In genomic region chr6:146429694-146430380, GRCm38 (mm10) we compare ENCODE assay signal across 9 mouse cellular contexts.
A peak's percentile ranks its signal among the peaks of the same experiment; 100 is the strongest.
DNase-seq lines count a peak whose midpoint lies in the region; ATAC-seq lines count a peak whose summit lies in the region.
"Had no signal": no experiment of that assay in that cellular context is flagged by ENCODE, and none has a peak within 500 bp of the region (broad histone marks: within the 10 kb centered on the region; RNA-seq: fewer than 3 reads in every experiment).

No protein-coding gene starts in this region.

- H3K4me1 ChIP-seq in intestine, embryonic 16.5 days (ENCODE audit: control insufficient read depth, insufficient read depth, low read length), result 0 out of 2 replicates have a peak, but pooled peaks cover 3% of the 10 kb centered on the region
- H3K4me1 ChIP-seq: hindbrain, embryonic 15.5 days had no signal

- H3K27me3 ChIP-seq in intestine, embryonic 16.5 days (replicated peaks; ENCODE audit: control insufficient read depth, insufficient read depth, low read length), result no peaks in the 10 kb centered on the region
- H3K27me3 ChIP-seq: hindbrain, embryonic 15.5 days had no signal

- WGBS in intestine, embryonic 16.5 days, result 52% methylated on average over 9 of the region's 9 CpGs

- H3K9ac ChIP-seq in intestine, embryonic 16.5 days (ENCODE audit: low read depth, low read length), result no peak overlapping the region
- H3K9ac ChIP-seq: hindbrain, embryonic 15.5 days had no signal

- no peaks in the 10 kb centered on the region for H3K36me3 ChIP-seq in intestine, embryonic 16.5 days (ENCODE audit: control insufficient read depth, insufficient read depth, low read length)
- H3K36me3 ChIP-seq: hindbrain, embryonic 15.5 days had no signal

- peak; percentile 42; the same call in 1 of the 2 replicates for ATAC-seq in intestine, embryonic 16.5 days

- H3K27ac ChIP-seq in intestine, embryonic 16.5 days (ENCODE audit: low read length), result no peak overlapping the region
- H3K27ac ChIP-seq: hindbrain, embryonic 15.5 days had no signal

- no peak overlapping the region for H3K4me2 ChIP-seq in intestine, embryonic 16.5 days (ENCODE audit: low read depth, low read length)
- H3K4me2 ChIP-seq: hindbrain, embryonic 15.5 days had no signal

- no peak overlapping the region for H3K4me3 ChIP-seq in intestine, embryonic 16.5 days (ENCODE audit: low read length)
- H3K4me3 ChIP-seq: hindbrain, embryonic 15.5 days had no signal

- peak; percentile 47 for DNase-seq in ovary, postnatal 36 days (ENCODE audit: low spot score)
- DNase-seq in ovary, postnatal 14 days (ENCODE audit: low spot score), result no peak
- DNase-seq in T-cell, adult 2 months (ENCODE audit: low spot score), result peak; percentile 43
- DNase-seq in embryo, embryonic 9.5 days (ENCODE audit: extremely low spot score), result peak; percentile 32
- DNase-seq in lung, adult 18-20 months, result peak; percentile 33 to 40
- DNase-seq in retina, embryonic 14.5 days (ENCODE audit: low spot score), result peak; percentile 72
- DNase-seq in left cerebral cortex, postnatal 14 days (ENCODE audit: low spot score in 2 of 2), result no peak

- intact Hi-C loops in left cerebral cortex, postnatal 14 days (cut with DNase I), result no loop called here

- no peaks in the 10 kb centered on the region for H3K9me3 ChIP-seq in intestine, embryonic 16.5 days (ENCODE audit: control insufficient read depth, low read length)
- H3K9me3 ChIP-seq: hindbrain, embryonic 15.5 days had no signal

Comparison
In these comparisons a context has a peak if more than half of its experiments do, and no peak if none do; other contexts are left out.
1. DNase-seq: peak in ovary, postnatal 36 days (single experiment), T-cell, adult 2 months (single experiment), embryo, embryonic 9.5 days (single experiment), lung, adult 18-20 months (2 of 2) and retina, embryonic 14.5 days (single experiment); none in ovary, postnatal 14 days (single experiment) and left cerebral cortex, postnatal 14 days (0 of 2).